Mouse (Mus musculus) small intestine, adult 2 months (tissue): ENCODE data around the gene Cd79a.

Experiments used
- CTCF ChIP-seq: fragments of 200-500 bp; IDR thresholded peaks from 2 replicates; pipeline ENCODE4 v1.5.1; 2012; ENCODE audit warnings: low read depth, mild to moderate bottlenecking, control low read depth, inconsistent platforms, low read length, moderate library complexity, mixed read lengths; ENCODE audit not compliant: insufficient replicate concordance, insufficient read length; ENCODE audit errors: extremely low read depth
- POLR2A ChIP-seq: fragments of 200-500 bp; IDR thresholded peaks from 2 replicates; pipeline ENCODE4 v1.6.1; 2012; ENCODE audit warnings: low read depth, mild to moderate bottlenecking, control low read depth, inconsistent platforms, low read length, moderate library complexity

DNA sequence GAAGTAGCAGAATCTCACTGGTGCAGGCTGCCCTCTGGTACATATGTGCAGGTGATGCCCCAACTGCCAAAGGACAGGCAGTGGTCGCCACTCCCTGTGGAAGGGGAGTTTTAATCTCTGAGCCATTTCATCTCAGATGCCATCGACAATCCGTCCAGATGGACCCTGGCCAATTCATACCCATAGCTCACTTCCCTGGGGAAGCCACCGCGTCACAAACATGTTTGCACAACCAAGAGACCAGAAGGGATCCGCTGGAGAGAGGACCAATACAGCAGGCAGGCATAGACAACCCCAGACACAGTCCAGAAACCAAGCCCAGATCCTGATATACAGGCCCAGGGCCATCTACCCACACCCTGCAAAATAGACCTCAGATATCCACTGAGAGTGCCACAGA, 33.3 kb downstream of the Cd79a start:
- TF ChIP-seq POLR2A (no peak), CTCF (no peak)
